Mouse (Mus musculus): Measurements from ENCODE around the gene Gm49510.
A peak's percentile ranks its signal among the peaks of the same experiment; 100 is the strongest.

GRCm38 (mm10) chr15:78947657-78948056 is 48.2 kb downstream of the Gm49510 start, which contains the start of gene Triobp:
- TF ChIP-seq CTCF (IDR thresholded peaks at IDR 0.05; ENCODE audit: extremely low read depth, insufficient read depth, low read length): no peak
- TF ChIP-seq POLR2A (IDR thresholded peaks at IDR 0.05; ENCODE audit: extremely low read depth, insufficient read depth, low read length): 0 out of 2 replicates have a peak, but pooled peaks have one; percentile 13

Measured in cortical plate, adult 2 months (tissue).